Mouse (Mus musculus): ENCODE measurements around the gene Hyal1. TPM values are rescaled to one million over a fixed set of nuclear protein-coding genes. Genes with fewer than 3 reads are reported as not detected.
"Not testable (repeated sequence)": the region's sequence is repeated elsewhere in the genome, so short reads cannot be mapped to it uniquely, and the experiment has no call there.

The Hyal1 gene
- polyA plus RNA-seq, 1 experiment from 2014 or later, result 5.9 TPM

GRCm38 (mm10) chr9:107567702-107568319 lies 8.9 kb upstream of the Hyal1 start, which contains the start of gene Hyal2:
Gene Hyal2, plus strand, starts transcription at chr9:107567945.
- peak within 1 kb of the TSS; percentile 83 for H3K27ac ChIP-seq
- peaks cover 20% of the 10 kb centered on the region for H3K36me3 ChIP-seq
- no peaks in the 10 kb centered on the region for H3K27me3 ChIP-seq (replicated peaks)
- H3K4me2 ChIP-seq (replicated peaks), result peak within 1 kb of the TSS; percentile 72
- H3K9me3 ChIP-seq, result no peaks in the 10 kb centered on the region
- WGBS, result 12% methylated on average over 17 of the region's 18 CpGs
- H3K4me3 ChIP-seq (replicated peaks), result peak within 1 kb of the TSS; percentile 70
- no peak for ATAC-seq
- peaks cover 60% of the 10 kb centered on the region for H3K4me1 ChIP-seq (replicated peaks)
- H3K9ac ChIP-seq, result peak within 1 kb of the TSS; percentile 69

DNA sequence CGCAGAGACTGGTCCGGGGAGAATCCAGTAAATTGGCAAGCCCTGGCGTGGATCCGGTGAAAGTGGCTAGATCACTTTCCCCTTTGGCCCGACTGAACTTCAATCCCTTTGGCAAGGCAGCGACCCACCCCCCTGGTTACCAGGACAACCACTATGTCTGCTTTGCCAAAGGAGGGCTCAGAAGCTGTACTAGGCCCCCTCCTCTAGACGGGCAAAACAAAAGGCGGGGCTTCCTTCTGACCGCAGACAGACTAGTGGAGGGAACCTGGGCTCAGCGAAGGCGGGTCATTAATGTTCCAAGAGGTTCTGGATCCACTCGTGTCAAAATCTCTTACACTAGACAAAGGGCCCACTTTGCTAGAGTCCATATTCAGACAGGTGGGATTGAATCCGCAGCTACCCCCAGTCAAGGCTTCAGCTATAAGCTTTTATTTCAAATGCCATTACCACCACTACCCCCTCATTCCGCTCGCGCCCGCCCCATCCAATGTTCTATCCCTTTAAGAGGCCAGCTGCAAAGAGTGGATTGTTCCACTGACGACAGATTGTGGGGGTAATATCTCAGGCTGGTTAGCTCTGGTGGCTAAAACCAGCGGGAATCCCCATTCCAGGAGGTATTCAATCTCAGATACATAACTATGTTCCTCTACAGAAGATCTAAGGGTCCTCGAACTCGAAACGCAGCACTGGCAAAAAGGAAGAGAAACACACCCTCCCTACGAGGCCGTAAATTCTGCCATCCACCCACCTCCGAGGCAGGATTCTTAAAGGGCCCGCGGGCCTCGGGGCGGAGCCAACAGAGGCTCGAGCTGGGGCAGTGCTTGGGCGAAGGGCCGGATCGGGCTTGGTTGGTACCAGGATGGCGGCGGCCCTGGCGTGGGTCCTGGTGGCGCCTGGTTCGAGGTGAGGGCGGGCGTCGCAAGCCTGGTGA lies 8.1 kb upstream of the Hyal1 start:
- Histone ChIP-seq H3K4me1 (replicated peaks) (peaks cover 58% of the 10 kb centered on the region), H3K4me3 (replicated peaks) (peak overlapping the region; percentile 70), H3K36me3 (peaks cover 24% of the 10 kb centered on the region)

GRCm38 (mm10) chr9:107569270-107569669 lies 7.5 kb upstream of the Hyal1 start:
- peak overlapping the region; percentile 70 for H3K4me3 ChIP-seq (replicated peaks)
- peak; percentile 36 for ATAC-seq
- H3K27me3 ChIP-seq (replicated peaks), result no peaks in the 10 kb centered on the region
- H3K9ac ChIP-seq, result peak overlapping the region; percentile 69
- H3K9me3 ChIP-seq, result no peaks in the 10 kb centered on the region
- WGBS, result 1% methylated on average over 23 of the region's 23 CpGs
- H3K27ac ChIP-seq, result peak overlapping the region; percentile 83
- peak overlapping the region; percentile 72 for H3K4me2 ChIP-seq (replicated peaks)
- peaks cover 52% of the 10 kb centered on the region for H3K4me1 ChIP-seq (replicated peaks)
- H3K36me3 ChIP-seq, result peaks cover 24% of the 10 kb centered on the region

More for the DNA sequence above, 8.1 kb upstream of the Hyal1 start:
- peak overlapping the region; percentile 83 for H3K27ac ChIP-seq
- peak; percentile 89 for ATAC-seq
- H3K9me3 ChIP-seq, result no peaks in the 10 kb centered on the region
- H3K9ac ChIP-seq, result peak overlapping the region; percentile 69
- H3K27me3 ChIP-seq (replicated peaks), result no peaks in the 10 kb centered on the region
- H3K4me2 ChIP-seq (replicated peaks), result peak overlapping the region; percentile 72
- WGBS, result under 1% methylated on average over 41 of the region's 41 CpGs

DNA sequence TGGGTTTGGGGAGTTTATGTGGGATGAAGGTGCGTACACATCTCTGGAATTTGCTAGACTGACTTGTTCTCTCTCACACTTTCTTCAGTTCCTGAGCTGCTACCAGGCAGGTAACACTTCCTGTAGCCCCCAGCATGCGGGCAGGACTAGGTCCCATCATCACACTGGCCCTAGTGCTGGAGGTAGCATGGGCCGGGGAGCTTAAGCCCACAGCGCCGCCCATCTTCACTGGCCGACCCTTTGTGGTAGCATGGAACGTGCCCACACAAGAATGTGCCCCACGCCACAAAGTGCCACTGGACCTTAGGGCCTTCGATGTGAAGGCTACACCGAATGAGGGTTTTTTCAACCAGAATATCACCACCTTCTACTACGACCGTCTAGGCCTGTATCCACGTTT lies 6.7 kb upstream of the Hyal1 start:
- Histone ChIP-seq H3K4me2 (replicated peaks) (peak overlapping the region; percentile 72), H3K36me3 (peaks cover 27% of the 10 kb centered on the region), H3K9ac (peak overlapping the region; percentile 69), H3K27ac (peak overlapping the region; percentile 83), H3K4me3 (replicated peaks) (peak overlapping the region; percentile 70), H3K9me3 (no peaks in the 10 kb centered on the region), H3K4me1 (replicated peaks) (peaks cover 51% of the 10 kb centered on the region), H3K27me3 (replicated peaks) (no peaks in the 10 kb centered on the region)
- 38% methylated on average over 13 of the region's 13 CpGs for WGBS
- no peak for ATAC-seq

GRCm38 (mm10) chr9:107570845-107571244 lies 5.9 kb upstream of the Hyal1 start:
- 75% methylated on average over 21 of the region's 21 CpGs for WGBS
- Histone ChIP-seq H3K9ac (peak overlapping the region; percentile 69; the same call in 1 of the 2 replicates), H3K9me3 (no peaks in the 10 kb centered on the region), H3K4me3 (replicated peaks) (peak overlapping the region; percentile 70), H3K4me1 (replicated peaks) (peaks cover 49% of the 10 kb centered on the region), H3K4me2 (replicated peaks) (peak overlapping the region; percentile 72), H3K27ac (0 out of 2 replicates have a peak overlapping the region, but pooled peaks have one; percentile 11), H3K27me3 (replicated peaks) (no peaks in the 10 kb centered on the region), H3K36me3 (peaks cover 27% of the 10 kb centered on the region)
- ATAC-seq, result no peak

DNA sequence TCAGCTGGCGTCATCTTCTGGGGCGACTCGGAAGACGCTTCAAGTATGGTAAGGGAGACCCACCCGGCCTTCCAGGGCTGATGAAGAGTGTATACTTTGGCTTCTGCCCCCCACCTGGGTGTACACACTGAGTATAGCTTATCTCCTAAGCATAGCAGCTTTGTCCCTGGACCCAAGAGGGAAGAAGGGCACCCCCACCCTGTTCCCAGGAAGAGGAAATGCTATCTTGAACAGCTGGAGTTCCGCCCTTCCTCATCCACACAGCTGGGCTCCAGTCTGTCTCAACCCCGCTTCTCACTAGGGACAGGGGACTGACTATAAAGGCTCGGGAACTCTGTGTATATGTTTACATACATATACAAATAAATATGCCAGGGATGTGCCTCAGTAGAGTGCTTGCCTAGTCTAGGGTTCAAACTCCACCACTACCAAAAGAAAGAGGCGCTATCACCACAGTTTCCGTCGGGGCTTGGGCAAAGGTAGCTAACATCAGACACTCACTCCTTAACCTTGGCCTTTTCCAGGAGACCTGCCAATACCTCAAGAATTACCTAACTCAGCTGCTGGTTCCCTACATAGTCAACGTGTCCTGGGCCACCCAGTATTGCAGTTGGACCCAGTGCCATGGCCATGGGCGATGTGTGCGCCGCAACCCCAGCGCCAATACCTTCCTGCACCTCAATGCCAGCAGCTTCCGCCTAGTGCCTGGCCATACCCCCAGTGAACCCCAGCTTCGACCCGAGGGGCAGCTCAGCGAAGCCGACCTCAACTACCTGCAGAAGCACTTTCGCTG lies 5.0 kb upstream of the Hyal1 start:
- Histone ChIP-seq H3K27me3 (replicated peaks) (no peaks in the 10 kb centered on the region), H3K4me1 (replicated peaks) (peaks cover 50% of the 10 kb centered on the region), H3K4me2 (replicated peaks) (peak overlapping the region; percentile 72), H3K9ac (no peak overlapping the region), H3K36me3 (peaks cover 27% of the 10 kb centered on the region), H3K4me3 (replicated peaks) (no peak overlapping the region), H3K9me3 (no peaks in the 10 kb centered on the region), H3K27ac (peak overlapping the region; percentile 14; the same call in 1 of the 2 replicates)
- ATAC-seq, result no peak
- 82% methylated on average over 22 of the region's 22 CpGs for WGBS

- H3K36me3 ChIP-seq, result peaks cover 27% of the 10 kb centered on the region
- ATAC-seq, result no peak
- no peak overlapping the region for H3K9ac ChIP-seq
- H3K4me1 ChIP-seq (replicated peaks), result peaks cover 51% of the 10 kb centered on the region
- H3K9me3 ChIP-seq, result no peaks in the 10 kb centered on the region
- no peak overlapping the region for H3K27ac ChIP-seq
- H3K27me3 ChIP-seq (replicated peaks), result no peaks in the 10 kb centered on the region
- WGBS, result 97% methylated on average over 2 of the region's 2 CpGs
- H3K4me3 ChIP-seq (replicated peaks), result no peak overlapping the region
- no peak overlapping the region for H3K4me2 ChIP-seq (replicated peaks)
Observed at GRCm38 (mm10) chr9:107572327-107572662, 4.4 kb upstream of the Hyal1 start.

DNA sequence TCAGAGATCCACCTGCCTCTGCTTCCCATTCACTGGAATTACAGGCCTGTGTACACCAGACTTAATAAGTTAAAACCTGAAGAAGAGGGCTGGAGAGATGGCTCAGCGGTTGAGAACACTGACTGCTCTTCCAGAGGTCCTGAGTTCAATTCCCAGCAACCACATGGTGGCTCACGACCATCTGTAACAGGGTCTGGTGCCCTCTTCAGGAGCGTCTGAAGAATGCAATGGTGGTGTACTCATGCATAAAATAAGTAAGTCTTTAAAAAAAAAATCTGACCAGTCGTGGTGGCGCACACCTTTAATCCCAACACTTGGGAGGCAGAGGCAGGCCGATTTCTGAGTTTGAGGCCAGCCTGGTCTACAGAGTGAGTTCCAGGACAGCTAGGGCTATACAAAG lies 3.0 kb upstream of the Hyal1 start:
- H3K4me1 ChIP-seq (replicated peaks), result peaks cover 45% of the 10 kb centered on the region
- H3K4me2 ChIP-seq (replicated peaks); H3K27ac ChIP-seq; H3K9ac ChIP-seq; ATAC-seq; H3K9me3 ChIP-seq; H3K4me3 ChIP-seq (replicated peaks); H3K27me3 ChIP-seq (replicated peaks): not testable (repeated sequence)
- peaks cover 27% of the 10 kb centered on the region for H3K36me3 ChIP-seq
- WGBS, result 83% methylated on average over 6 of the region's 6 CpGs

GRCm38 (mm10) chr9:107575579-107576356 lies 959 bp upstream of the Hyal1 start:
- H3K27ac ChIP-seq, result peak overlapping the region; percentile 59
- no peak overlapping the region for H3K9ac ChIP-seq
- H3K36me3 ChIP-seq, result peaks cover 22% of the 10 kb centered on the region
- H3K27me3 ChIP-seq (replicated peaks), result no peaks in the 10 kb centered on the region
- no peaks in the 10 kb centered on the region for H3K9me3 ChIP-seq
- H3K4me1 ChIP-seq (replicated peaks), result peaks cover 38% of the 10 kb centered on the region
- H3K4me2 ChIP-seq (replicated peaks), result peak overlapping the region; percentile 1; the same call in 1 of the 2 replicates
- 61% methylated on average over 14 of the region's 14 CpGs for WGBS
- ATAC-seq, result peak; percentile 75
- no peak overlapping the region for H3K4me3 ChIP-seq (replicated peaks)

DNA sequence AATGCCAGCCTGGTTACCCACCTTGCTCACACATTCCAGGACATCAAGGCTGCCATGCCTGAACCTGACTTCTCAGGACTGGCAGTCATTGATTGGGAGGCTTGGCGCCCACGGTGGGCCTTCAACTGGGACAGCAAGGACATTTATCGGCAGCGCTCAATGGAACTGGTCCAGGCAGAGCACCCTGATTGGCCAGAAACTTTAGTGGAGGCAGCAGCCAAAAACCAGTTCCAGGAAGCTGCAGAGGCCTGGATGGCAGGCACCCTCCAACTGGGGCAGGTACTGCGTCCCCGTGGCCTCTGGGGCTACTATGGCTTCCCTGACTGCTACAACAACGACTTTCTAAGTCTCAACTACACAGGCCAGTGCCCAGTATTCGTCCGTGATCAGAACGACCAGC lies 1.1 kb downstream of the Hyal1 start:
- ATAC-seq, result no peak
- no peak overlapping the region for H3K4me3 ChIP-seq (replicated peaks)
- peaks cover 8% of the 10 kb centered on the region for H3K36me3 ChIP-seq
- 90% methylated on average over 10 of the region's 10 CpGs for WGBS
- no peaks in the 10 kb centered on the region for H3K9me3 ChIP-seq
- no peak overlapping the region for H3K4me2 ChIP-seq (replicated peaks)
- H3K9ac ChIP-seq, result 0 out of 2 replicates have a peak overlapping the region, but pooled peaks have one; percentile 8
- H3K27ac ChIP-seq, result no peak overlapping the region
- peaks cover 36% of the 10 kb centered on the region for H3K4me1 ChIP-seq (replicated peaks)
- H3K27me3 ChIP-seq (replicated peaks), result no peaks in the 10 kb centered on the region

- WGBS, result 69% methylated on average over 3 of the region's 3 CpGs
- peaks cover 36% of the 10 kb centered on the region for H3K4me1 ChIP-seq (replicated peaks)
- H3K36me3 ChIP-seq, result peaks cover 10% of the 10 kb centered on the region
- no peak within 1 kb of the TSS for H3K4me3 ChIP-seq (replicated peaks)
- ATAC-seq, result no peak
- H3K27me3 ChIP-seq (replicated peaks), result no peaks in the 10 kb centered on the region
- H3K9me3 ChIP-seq, result no peaks in the 10 kb centered on the region
- 0 out of 2 replicates have a peak within 1 kb of the TSS, but pooled peaks have one; percentile 8 for H3K9ac ChIP-seq
- no peak within 1 kb of the TSS; the same call in 1 of the 2 replicates for H3K27ac ChIP-seq
- no peak within 1 kb of the TSS for H3K4me2 ChIP-seq (replicated peaks)
Observed at GRCm38 (mm10) chr9:107578587-107578986, 1.9 kb downstream of the Hyal1 start, which contains the start of gene Naa80. Gene Naa80, plus strand, starts transcription at chr9:107578887.
